Comparison of ENCODE assay signal across 10 mouse cellular contexts in genomic region chr13:56601199-56601598, GRCm38 (mm10). TPM values are rescaled to one million over a fixed set of nuclear protein-coding genes. Genes with fewer than 3 reads are reported as not detected.
DNase-seq lines count a peak whose midpoint lies in the region; ATAC-seq and TF ChIP-seq lines count a peak whose summit lies in the region.
"Had no signal": no experiment of that assay in that cellular context is flagged by ENCODE, and none has a peak within 500 bp of the region (broad histone marks: within the 10 kb centered on the region; RNA-seq: fewer than 3 reads in every experiment).

No protein-coding gene starts in this region.

- 48% methylated on average over 11 of the region's 11 CpGs for WGBS in embryonic facial prominence, embryonic 10.5 days
- 48% methylated on average over 11 of the region's 11 CpGs for WGBS in forebrain, embryonic 16.5 days

- H3K4me3 ChIP-seq in layer of hippocampus, adult 2 months = no peak overlapping the region
- no peak overlapping the region for H3K4me3 ChIP-seq in embryonic facial prominence, embryonic 10.5 days
- no peak overlapping the region for H3K4me3 ChIP-seq in forebrain, embryonic 16.5 days (replicated peaks; ENCODE audit: low read length)

- H3K4me2 ChIP-seq in forebrain, embryonic 16.5 days (ENCODE audit: low read length) = no peak overlapping the region

- DNase-seq in layer of hippocampus, adult 2 months (ENCODE audit: low spot score in 2 of 2) = no peak
- no peak for DNase-seq in layer of hippocampus, postnatal 10 days (ENCODE audit: low spot score in 2 of 2)
- DNase-seq in embryonic facial prominence, embryonic 10.5 days (ENCODE audit: low spot score) = peak; percentile 62
- DNase-seq in heart, postnatal 25 days (ENCODE audit: low spot score) = peak; percentile 54
- DNase-seq in mesoderm, embryonic 11.5 days (ENCODE audit: low read depth, low spot score) = peak; percentile 80
- no peak for DNase-seq in retina, postnatal 1 day
- no peak for DNase-seq in right cerebral cortex, postnatal 36 days (ENCODE audit: low spot score in 2 of 2)

- peak overlapping the region; percentile 63; the same call in 1 of the 2 replicates for H3K27ac ChIP-seq in layer of hippocampus, adult 2 months
- peak overlapping the region; percentile 86 for H3K27ac ChIP-seq in embryonic facial prominence, embryonic 10.5 days (replicated peaks)
- H3K27ac ChIP-seq in forebrain, embryonic 16.5 days (ENCODE audit: low read length) = no peak overlapping the region

- H3K9me3 ChIP-seq in embryonic facial prominence, embryonic 10.5 days = no peaks in the 10 kb centered on the region
- no peaks in the 10 kb centered on the region for H3K9me3 ChIP-seq in forebrain, embryonic 16.5 days (ENCODE audit: control insufficient read depth, low read length)

- no peaks in the 10 kb centered on the region; the same call in 1 of the 2 replicates for H3K27me3 ChIP-seq in embryonic facial prominence, embryonic 10.5 days (replicated peaks; ENCODE audit: low read depth, poor library complexity, severe bottlenecking)
- no peaks in the 10 kb centered on the region for H3K27me3 ChIP-seq in forebrain, embryonic 16.5 days (replicated peaks; ENCODE audit: control insufficient read depth, insufficient read depth, low read length)

- no peak for TF ChIP-seq CTCF in layer of hippocampus, adult 2 months (conservative IDR thresholded peaks at IDR 0.05)

- no peak overlapping the region for H3K9ac ChIP-seq in forebrain, embryonic 16.5 days (replicated peaks; ENCODE audit: low read depth, low read length)

- ATAC-seq in forebrain, embryonic 16.5 days = no peak

- intact Hi-C loops in heart, postnatal 25 days (cut with DNase I) = no loop called here

- no peaks in the 10 kb centered on the region for H3K36me3 ChIP-seq in embryonic facial prominence, embryonic 10.5 days (replicated peaks)
- H3K36me3 ChIP-seq in forebrain, embryonic 16.5 days (ENCODE audit: control insufficient read depth, insufficient read depth) = no peaks in the 10 kb centered on the region

- peaks cover 49% of the 10 kb centered on the region for H3K4me1 ChIP-seq in embryonic facial prominence, embryonic 10.5 days
- peaks cover 13% of the 10 kb centered on the region for H3K4me1 ChIP-seq in forebrain, embryonic 16.5 days (replicated peaks; ENCODE audit: control insufficient read depth, insufficient read depth, low read length)

RNA-seq across cellular contexts. Expression of gene Tgfbi, which starts 8.1 kb away (rescaled TPM):
- total RNA-seq in layer of hippocampus, adult 2 months (2021) = 1 to 10 TPM; 3.1 to 3.8 TPM
- 1 to 10 TPM; 3.9 to 4.1 TPM for total RNA-seq in layer of hippocampus, postnatal 10 days (2021)
- polyA plus RNA-seq in embryonic facial prominence, embryonic 10.5 days (2016; fragmentation: Nextera tagmentation; extraction: Ambion mirVana) = 50.1 and 65.4 TPM in 2 replicates
- total RNA-seq in heart, postnatal 25 days (2021) = 10 to 100 TPM; 19.3 to 23.4 TPM
- polyA plus RNA-seq in forebrain, embryonic 16.5 days (2015; fragmentation: Nextera tagmentation; extraction: Ambion mirVana) = 3.8 and 4.7 TPM in 2 replicates
- total RNA-seq: MEL had no signal

RNA-seq across cellular contexts. Expression of gene Lect2, which starts 52.9 kb away (rescaled TPM):
- total RNA-seq in layer of hippocampus, adult 2 months (2021) = not detected
- not detected for total RNA-seq in layer of hippocampus, postnatal 10 days (2021)
- not detected in 2 replicates for polyA plus RNA-seq in embryonic facial prominence, embryonic 10.5 days (2016; fragmentation: Nextera tagmentation; extraction: Ambion mirVana)
- not detected for total RNA-seq in heart, postnatal 25 days (2021)
- not detected in 2 replicates for polyA plus RNA-seq in forebrain, embryonic 16.5 days (2015; fragmentation: Nextera tagmentation; extraction: Ambion mirVana)
- total RNA-seq: layer of hippocampus, adult 18-20 months; MEL had no signal

Comparison
In these comparisons a context has a peak if more than half of its experiments do, and no peak if none do; other contexts are left out.
1. DNase-seq: peak in embryonic facial prominence, embryonic 10.5 days (single experiment), heart, postnatal 25 days (single experiment) and mesoderm, embryonic 11.5 days (single experiment); none in layer of hippocampus, adult 2 months (0 of 2), layer of hippocampus, postnatal 10 days (0 of 2), retina, postnatal 1 day (single experiment) and right cerebral cortex, postnatal 36 days (0 of 2).
2. RNA of gene Tgfbi, which starts 8.1 kb away (total RNA-seq): 19.3 to 23.4 TPM in heart, postnatal 25 days; 3.9 to 4.1 TPM in layer of hippocampus, postnatal 10 days and 3.1 to 3.8 TPM in layer of hippocampus, adult 2 months; every median in the first group is over 4 times any median in the second.